Mouse (Mus musculus) kidney, adult 2 months (tissue): ENCODE data around the gene Lpp.

Experiments
- CTCF ChIP-seq: fragments of 200-500 bp; conservative IDR thresholded peaks from 2 replicates; pipeline ENCODE4 v1.5.1; 2011; ENCODE audit warnings: low read depth, mild to moderate bottlenecking, control low read depth, low read length, moderate library complexity, mixed read lengths; ENCODE audit not compliant: insufficient read depth, insufficient read length
- POLR2A ChIP-seq: fragments of 200-500 bp; IDR thresholded peaks from one replicate; pipeline ENCODE4 v1.6.1; 2011; ENCODE audit warnings: low read depth, low read length, control low read depth

DNA sequence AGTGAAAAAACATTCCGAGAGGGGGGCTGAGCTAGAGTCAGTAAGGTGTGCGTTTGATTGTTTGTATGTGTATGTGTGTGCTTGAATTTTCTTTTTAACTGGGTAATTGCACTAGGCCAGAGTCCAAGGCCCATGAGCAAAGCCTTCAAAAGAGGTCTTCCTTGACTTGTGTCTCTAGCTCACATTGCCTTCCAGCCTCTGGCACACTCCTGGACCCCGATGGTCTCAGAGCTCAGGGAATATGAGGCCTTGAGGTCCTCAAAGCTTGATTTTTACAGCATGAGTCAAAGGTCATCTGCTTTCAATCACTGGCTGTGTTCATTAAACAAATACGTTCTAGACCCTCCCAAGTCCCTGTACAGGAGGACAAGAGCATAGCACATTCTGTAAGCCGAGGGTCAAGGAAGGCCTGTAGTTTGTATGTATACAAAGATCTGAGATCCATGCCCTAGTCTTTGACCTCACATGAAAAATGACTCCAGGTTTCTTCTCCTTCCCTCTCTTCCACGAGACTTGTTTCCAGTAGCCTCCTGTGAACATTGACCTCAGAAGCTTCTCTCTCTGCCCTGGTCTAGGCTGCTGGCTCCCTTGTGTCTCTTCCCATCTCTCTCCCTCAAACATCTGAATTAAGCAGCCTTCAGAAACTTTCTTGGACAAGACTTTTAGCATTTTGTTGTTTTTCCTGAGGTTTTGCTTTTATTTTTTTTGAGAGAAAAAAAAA, 508.0 kb downstream of the Lpp start:
- TF ChIP-seq CTCF, result no peak
- no peak for TF ChIP-seq POLR2A
